Mouse (Mus musculus) testis, adult 2 months (tissue): ENCODE results near the gene Agap2.

Experiments used
- CTCF ChIP-seq: fragments of 200-500 bp; IDR thresholded peaks from 2 replicates; pipeline ENCODE4 v1.5.1; 2012; ENCODE audit warnings: low read depth, mild to moderate bottlenecking, inconsistent platforms, low read length, moderate library complexity; ENCODE audit not compliant: control insufficient read depth, insufficient read depth, insufficient replicate concordance
- POLR2A ChIP-seq: fragments of 200-500 bp; IDR thresholded peaks from 2 replicates; pipeline ENCODE4 v1.6.1; 2012; ENCODE audit warnings: low read depth, mild to moderate bottlenecking, inconsistent platforms, low read length, moderate library complexity; ENCODE audit not compliant: control insufficient read depth

GRCm38 (mm10) chr10:127080901-127081780 lies 6.1 kb downstream of the Agap2 start:
- TF ChIP-seq CTCF (no peak), POLR2A (no peak)
